Mouse (Mus musculus) midbrain, embryonic 16.5 days (tissue): Measurements from ENCODE around the gene Cyp4x1. TPM values are rescaled to one million over a fixed set of nuclear protein-coding genes. Genes with fewer than 3 reads are reported as not detected.

ENCODE experiments used
- ATAC-seq: fragments of 200-750 bp; cut with Nextera tagmentation; 2 replicates; pipeline ENCODE4 v1.8.0; 2017; ENCODE audit warnings: moderate TSS enrichment
- H3K27ac ChIP-seq: fragments of 300-500 bp; sonication (generic); 2 replicates; pipeline ENCODE4 v1.5.1; 2014; ENCODE audit warnings: mild to moderate bottlenecking, low read length, mixed read lengths
- H3K27me3 ChIP-seq: fragments of 300-500 bp; sonication (generic); 2 replicates; pipeline ENCODE4 v1.6.1; 2014; ENCODE audit warnings: low read depth, low read length, mixed read lengths; ENCODE audit not compliant: control insufficient read depth, insufficient read depth
- H3K36me3 ChIP-seq: fragments of 300-500 bp; sonication (generic); 2 replicates; pipeline ENCODE4 v1.6.1; 2014; ENCODE audit warnings: mild to moderate bottlenecking, low read length, moderate library complexity, mixed read lengths; ENCODE audit not compliant: control insufficient read depth, insufficient read depth
- H3K4me1 ChIP-seq: fragments of 300-500 bp; sonication (generic); 2 replicates; pipeline ENCODE4 v1.6.1; 2014; ENCODE audit warnings: mild to moderate bottlenecking, low read length, mixed read lengths; ENCODE audit not compliant: control insufficient read depth, insufficient read depth
- H3K4me2 ChIP-seq: fragments of 300-500 bp; sonication (generic); 2 replicates; pipeline ENCODE4 v1.6.1; 2014; ENCODE audit warnings: mild to moderate bottlenecking, low read length, mixed read lengths
- H3K4me3 ChIP-seq: fragments of 300-500 bp; sonication (generic); 2 replicates; pipeline ENCODE4 v1.5.1; 2014; ENCODE audit warnings: low read depth, mild to moderate bottlenecking, low read length, moderate library complexity, mixed read lengths
- H3K9ac ChIP-seq: fragments of 300-500 bp; sonication (generic); 2 replicates; pipeline ENCODE4 v1.6.1; 2014; ENCODE audit warnings: low read depth, low read length, mixed read lengths
- H3K9me3 ChIP-seq: fragments of 300-500 bp; sonication (generic); replicated peaks from 2 replicates; pipeline ENCODE4 v1.6.1; 2014; ENCODE audit warnings: mild to moderate bottlenecking, low read length, mixed read lengths; ENCODE audit not compliant: control insufficient read depth, poor library complexity, severe bottlenecking
- whole genome bisulfite sequencing: fragments of 180-500 bp; shearing (Covaris S2); extraction: QIAGEN DNeasy Blood & Tissue Kit; methylation state at CpG from one replicate; pipeline ENCODE4 v1.1.7; 2014; 5-methylcytosine and 5-hydroxymethylcytosine counted together
- polyA plus RNA-seq: library from polyadenylated mRNA; unstranded; fragments of >200 nt; fragmentation: Nextera tagmentation; extraction: Ambion mirVana; gene quantifications from 2 replicates; pipeline ENCODE4 v1.2.1, GENCODE M21; 2015

The Cyp4x1 gene
- polyA plus RNA-seq, 1 experiment from 2014 or later, result 15.4 TPM

- Histone ChIP-seq H3K9ac (no peak overlapping the region), H3K9me3 (no peaks in the 10 kb centered on the region), H3K4me2 (no peak overlapping the region), H3K36me3 (no peaks in the 10 kb centered on the region), H3K27me3 (peaks cover 9% of the 10 kb centered on the region), H3K27ac (no peak overlapping the region), H3K4me1 (no peaks in the 10 kb centered on the region), H3K4me3 (no peak overlapping the region)
- ATAC-seq, result peak; percentile 52; the same call in 1 of the 2 replicates
- WGBS, result 23% methylated on average over 6 of the region's 6 CpGs
Measured at GRCm38 (mm10) chr4:115085522-115086095, 48.5 kb downstream of the Cyp4x1 start.

GRCm38 (mm10) chr4:115083031-115083430 is 51.0 kb downstream of the Cyp4x1 start:
- Histone ChIP-seq H3K9me3 (no peaks in the 10 kb centered on the region), H3K27me3 (no peaks in the 10 kb centered on the region), H3K36me3 (no peaks in the 10 kb centered on the region), H3K4me2 (no peak overlapping the region), H3K27ac (no peak overlapping the region), H3K4me1 (peaks cover 11% of the 10 kb centered on the region), H3K9ac (no peak overlapping the region), H3K4me3 (no peak overlapping the region)
- WGBS, result 80% methylated on average over 3 of the region's 3 CpGs
- no peak for ATAC-seq

- H3K27ac ChIP-seq, result 0 out of 2 replicates have a peak overlapping the region, but pooled peaks have one; percentile 29
- no peak overlapping the region for H3K4me2 ChIP-seq
- peaks cover 11% of the 10 kb centered on the region for H3K4me1 ChIP-seq
- H3K9me3 ChIP-seq, result no peaks in the 10 kb centered on the region
- 12% methylated on average over 5 of the region's 5 CpGs for WGBS
- H3K9ac ChIP-seq, result peak overlapping the region; percentile 36; the same call in 1 of the 2 replicates
- peak; percentile 1 for ATAC-seq
- H3K27me3 ChIP-seq, result no peaks in the 10 kb centered on the region
- H3K36me3 ChIP-seq, result no peaks in the 10 kb centered on the region
- no peak overlapping the region for H3K4me3 ChIP-seq
Measured at GRCm38 (mm10) chr4:115079821-115080349, 54.2 kb downstream of the Cyp4x1 start.

- H3K4me1 ChIP-seq, result peaks cover 11% of the 10 kb centered on the region
- H3K27ac ChIP-seq, result no peak overlapping the region
- H3K9ac ChIP-seq, result peak overlapping the region; percentile 36; the same call in 1 of the 2 replicates
- H3K4me3 ChIP-seq, result no peak overlapping the region
- no peak overlapping the region for H3K4me2 ChIP-seq
- no peaks in the 10 kb centered on the region for H3K36me3 ChIP-seq
- ATAC-seq, result peak; percentile 81
- WGBS, result 16% methylated on average over 10 of the region's 10 CpGs
- H3K9me3 ChIP-seq, result no peaks in the 10 kb centered on the region
- H3K27me3 ChIP-seq, result no peaks in the 10 kb centered on the region
Measured at GRCm38 (mm10) chr4:115078892-115079820, 54.9 kb downstream of the Cyp4x1 start.

- H3K9ac ChIP-seq, result no peak overlapping the region
Measured at GRCm38 (mm10) chr4:115075204-115075915, 58.7 kb downstream of the Cyp4x1 start.

DNA sequence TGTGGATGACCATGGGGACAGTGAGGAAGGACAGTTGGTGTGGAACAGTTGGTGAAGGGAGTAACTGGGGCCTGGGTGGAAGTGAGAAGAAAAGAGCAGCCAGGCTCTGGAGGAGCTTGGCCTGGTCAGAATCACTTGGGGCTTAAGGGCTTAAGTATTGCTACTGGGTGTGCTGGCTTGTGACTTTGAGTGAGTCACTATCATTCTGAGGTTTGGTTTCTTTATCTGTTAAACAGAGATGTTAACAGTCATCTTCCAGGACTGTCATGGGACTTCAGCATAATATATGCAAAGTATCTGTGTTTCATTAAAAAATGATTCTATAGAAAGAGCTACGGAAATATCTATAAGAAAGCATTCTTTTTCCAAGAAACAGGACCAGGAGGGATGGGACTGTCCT is 59.3 kb downstream of the Cyp4x1 start:
- no peaks in the 10 kb centered on the region for H3K27me3 ChIP-seq
- no peak for ATAC-seq
- H3K9me3 ChIP-seq, result no peaks in the 10 kb centered on the region
- H3K36me3 ChIP-seq, result no peaks in the 10 kb centered on the region
- H3K4me3 ChIP-seq, result no peak overlapping the region
- H3K27ac ChIP-seq, result no peak overlapping the region
- H3K4me1 ChIP-seq, result peaks cover 8% of the 10 kb centered on the region
- no peak overlapping the region for H3K4me2 ChIP-seq
- H3K9ac ChIP-seq, result no peak overlapping the region
- 90% methylated on average over 1 of the region's 1 CpGs for WGBS

More at GRCm38 (mm10) chr4:115075204-115075915, 58.7 kb downstream of the Cyp4x1 start:
- H3K27me3 ChIP-seq, result no peaks in the 10 kb centered on the region
- no peaks in the 10 kb centered on the region for H3K9me3 ChIP-seq
- no peak for ATAC-seq
- H3K36me3 ChIP-seq, result no peaks in the 10 kb centered on the region
- 37% methylated on average over 3 of the region's 3 CpGs for whole genome bisulfite sequencing
- H3K4me1 ChIP-seq, result peaks cover 11% of the 10 kb centered on the region
- no peak overlapping the region for H3K4me2 ChIP-seq
- H3K27ac ChIP-seq, result no peak overlapping the region
- H3K4me3 ChIP-seq, result no peak overlapping the region

GRCm38 (mm10) chr4:115071668-115072067 is 62.4 kb downstream of the Cyp4x1 start:
- Histone ChIP-seq H3K9ac (no peak overlapping the region), H3K27me3 (peaks cover 5% of the 10 kb centered on the region), H3K4me1 (no peaks in the 10 kb centered on the region), H3K9me3 (no peaks in the 10 kb centered on the region), H3K36me3 (no peaks in the 10 kb centered on the region), H3K27ac (no peak overlapping the region), H3K4me3 (no peak overlapping the region), H3K4me2 (no peak overlapping the region)
- 62% methylated on average over 1 of the region's 1 CpGs for WGBS
- no peak for ATAC-seq

GRCm38 (mm10) chr4:115063518-115064239 is 70.4 kb downstream of the Cyp4x1 start:
- Histone ChIP-seq H3K27me3 (peaks cover 60% of the 10 kb centered on the region), H3K36me3 (no peaks in the 10 kb centered on the region), H3K9ac (peak overlapping the region; percentile 74), H3K4me3 (peak overlapping the region; percentile 54), H3K9me3 (no peaks in the 10 kb centered on the region), H3K4me1 (peaks cover 11% of the 10 kb centered on the region), H3K4me2 (peak overlapping the region; percentile 99), H3K27ac (peak overlapping the region; percentile 68; the same call in 1 of the 2 replicates)
- peak; percentile 39; the same call in 1 of the 2 replicates for ATAC-seq
- WGBS, result under 1% methylated on average over 31 of the region's 31 CpGs
